Mouse (Mus musculus) inflammation-experienced regulatory T-cells, adult 6 months (primary cell): ENCODE results near the gene Asic5. TPM values are rescaled to one million over a fixed set of nuclear protein-coding genes. Genes with fewer than 3 reads are reported as not detected.

Experiments used
- polyA plus RNA-seq, 3 experiments: library from polyadenylated mRNA; unstranded; fragments of 100-300 nt; shearing (Covaris generic); gene quantifications; one replicate each; pipeline ENCODE4 v1.2.1; 2017

Asic5 gene
- polyA plus RNA-seq, 3 experiments from 2014 or later, result not detected

Other genes starting within 250 kb of the Asic5 start
- 10 to 100 TPM; 41.4 to 67.8 (median 54.9) TPM for gene Ctso, start 49.7 kb upstream of the Asic5 start, polyA plus RNA-seq
- gene Tdo2, start 6.1 kb upstream of the Asic5 start, polyA plus RNA-seq, result 1 to 10 TPM in 1 of 3 experiments, under 1 TPM in 2; 0.43 to 1.4 (median 0.69) TPM
- gene Gucy1b1, start 92.4 kb downstream of the Asic5 start, polyA plus RNA-seq, result 1 to 10 TPM; 2.9 to 6.3 (median 4.3) TPM
- 10 to 100 TPM in 2 of 3 experiments, 1 to 10 TPM in 1; 1.7 to 12.3 (median 10.1) TPM for gene Gucy1a1, start 163.5 kb downstream of the Asic5 start, polyA plus RNA-seq